13 mouse cellular contexts compared by ENCODE assay signal in the genomic region with DNA sequence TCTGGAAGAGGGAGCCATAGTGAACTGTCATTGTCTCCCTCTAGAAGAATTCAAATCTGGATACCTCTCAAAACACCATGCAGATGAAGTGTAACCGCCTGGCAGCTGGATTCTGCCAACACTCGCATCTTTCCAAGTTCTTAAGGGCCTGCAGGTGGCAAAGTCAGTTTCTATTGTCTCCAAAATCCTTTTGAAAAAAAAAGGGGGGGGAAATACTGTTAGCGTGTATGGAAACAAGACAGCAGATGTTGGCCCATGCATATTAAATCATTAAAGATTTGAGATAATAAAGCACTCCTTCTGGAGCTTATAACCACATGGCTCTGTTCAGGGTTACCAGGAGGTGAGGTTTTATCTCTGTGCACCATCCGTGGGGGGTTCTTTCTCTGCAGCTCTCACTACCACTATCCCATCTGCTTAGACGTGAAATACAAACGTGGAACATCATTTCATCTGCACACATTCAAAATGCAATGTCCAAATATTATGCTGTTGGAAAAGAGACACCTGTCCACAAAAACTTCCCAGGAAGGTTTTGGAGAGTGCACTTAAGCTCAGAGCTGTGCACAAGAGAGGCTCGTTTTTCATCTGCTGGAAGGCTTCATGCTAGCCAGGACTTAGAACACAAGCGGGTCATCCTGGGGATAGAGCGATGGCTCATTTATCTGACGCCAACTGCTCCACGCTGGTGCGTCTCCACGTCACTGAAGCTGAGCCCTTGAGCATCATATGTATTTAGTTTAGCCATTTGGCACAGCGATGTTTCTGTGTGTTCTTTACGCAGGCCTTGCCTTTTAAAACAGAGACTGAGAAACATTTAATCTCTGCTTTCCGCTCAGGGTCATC.
"Had no signal": no experiment of that assay in that cellular context is flagged by ENCODE, and none has a peak within 500 bp of the region (broad histone marks: within the 10 kb centered on the region; RNA-seq: fewer than 3 reads in every experiment).

No protein-coding gene starts in this region.

- H3K36me3 ChIP-seq: limb, embryonic 10.5 days; liver, embryonic 15.5 days; midbrain, embryonic 12.5 days had no signal

- H3K4me1 ChIP-seq: liver, embryonic 15.5 days; midbrain, embryonic 12.5 days had no signal

- H3K9ac ChIP-seq: liver, embryonic 15.5 days; midbrain, embryonic 12.5 days had no signal

- ATAC-seq: midbrain, embryonic 16.5 days had no signal

- H3K9me3 ChIP-seq: limb, embryonic 10.5 days; liver, embryonic 15.5 days; midbrain, embryonic 12.5 days had no signal

- H3K27me3 ChIP-seq: liver, embryonic 15.5 days; midbrain, embryonic 12.5 days had no signal

- DNase-seq: kidney, adult 8-10 months; kidney, postnatal 25 days; lung, adult 2 months; lung, postnatal 10 days; right cerebral cortex, postnatal 14 days; thymus, adult 2 months; thymus, postnatal 25 days had no signal

- H3K4me2 ChIP-seq: liver, embryonic 11.5 days; liver, embryonic 15.5 days; midbrain, embryonic 12.5 days had no signal

- H3K4me3 ChIP-seq: left cerebral cortex, adult 2 months; limb, embryonic 10.5 days; liver, embryonic 15.5 days; midbrain, embryonic 12.5 days had no signal

- H3K27ac ChIP-seq: left cerebral cortex, adult 2 months; limb, embryonic 10.5 days; liver, embryonic 15.5 days; midbrain, embryonic 12.5 days had no signal
